Mouse (Mus musculus) lung, embryonic 14.5 days (tissue): ENCODE data around the gene Fxyd4. TPM values are rescaled to one million over a fixed set of nuclear protein-coding genes. Genes with fewer than 3 reads are reported as not detected.
A peak's percentile ranks its signal among the peaks of the same experiment; 100 is the strongest.

Source experiments
- ATAC-seq: fragments of 200-750 bp; cut with Nextera tagmentation; 2 replicates; pipeline ENCODE4 v1.8.0; 2017; ENCODE audit warnings: mild to moderate bottlenecking, moderate TSS enrichment, moderate library complexity; ENCODE audit not compliant: insufficient read depth
- DNase-seq: peaks from one replicate; pipeline ENCODE4 v3.0.0-alpha.2; 2015
- H3K27ac ChIP-seq: fragments of 300-500 bp; sonication (generic); 2 replicates; pipeline ENCODE4 v1.5.1; 2014; ENCODE audit warnings: low read depth, mild to moderate bottlenecking, moderate library complexity
- H3K27me3 ChIP-seq: fragments of 300-500 bp; sonication (generic); 2 replicates; pipeline ENCODE4 v1.6.1; 2014; ENCODE audit warnings: low read length, control low read depth; ENCODE audit not compliant: insufficient read depth
- H3K36me3 ChIP-seq: fragments of 300-500 bp; sonication (generic); 2 replicates; pipeline ENCODE4 v1.6.1; 2014; ENCODE audit warnings: control low read depth; ENCODE audit not compliant: insufficient read depth
- H3K4me1 ChIP-seq: fragments of 300-500 bp; sonication (generic); 2 replicates; pipeline ENCODE4 v1.6.1; 2014; ENCODE audit warnings: antibody characterized with exemption, control low read depth; ENCODE audit not compliant: insufficient read depth
- H3K4me2 ChIP-seq: fragments of 300-500 bp; sonication (generic); 2 replicates; pipeline ENCODE4 v1.6.1; 2014; ENCODE audit warnings: mild to moderate bottlenecking
- H3K4me3 ChIP-seq: fragments of 300-500 bp; sonication (generic); 2 replicates; pipeline ENCODE4 v1.5.1; 2014; ENCODE audit warnings: low read depth, low read length
- H3K9ac ChIP-seq: fragments of 300-500 bp; sonication (generic); 2 replicates; pipeline ENCODE4 v1.6.1; 2014
- H3K9me3 ChIP-seq: fragments of 300-500 bp; sonication (generic); 2 replicates; pipeline ENCODE4 v1.6.1; 2016; ENCODE audit warnings: low read depth, low read length, control low read depth
- CTCF ChIP-seq: IDR thresholded peaks from 2 replicates; pipeline ENCODE4 v1.5.1; 2016; ENCODE audit warnings: antibody characterized with exemption, low read depth
- WGBS: fragments of 180-500 bp; shearing (Covaris S2); extraction: QIAGEN DNeasy Blood & Tissue Kit; methylation state at CpG from one replicate; pipeline ENCODE4 v1.1.7; 2014; 5-methylcytosine and 5-hydroxymethylcytosine counted together
- polyA plus RNA-seq: library from polyadenylated mRNA; unstranded; fragments of >200 nt; fragmentation: Nextera tagmentation; extraction: Ambion mirVana; gene quantifications from 2 replicates; pipeline ENCODE4 v1.2.1, GENCODE M21; 2014

Gene Fxyd4
- polyA plus RNA-seq, 1 experiment from 2014 or later: 3.9 TPM

GRCm38 (mm10) chr6:117929945-117930655 is 7.4 kb downstream of the Fxyd4 start:
- H3K27ac ChIP-seq: no peak overlapping the region
- H3K36me3 ChIP-seq: peaks cover 48% of the 10 kb centered on the region
- no peak for DNase-seq
- no peaks in the 10 kb centered on the region for H3K27me3 ChIP-seq
- no peak overlapping the region for H3K4me2 ChIP-seq
- no peak overlapping the region for H3K9ac ChIP-seq
- WGBS: 86% methylated on average over 3 of the region's 3 CpGs
- no peak for TF ChIP-seq CTCF
- ATAC-seq: no peak
- no peak overlapping the region for H3K4me3 ChIP-seq
- no peaks in the 10 kb centered on the region for H3K4me1 ChIP-seq
- H3K9me3 ChIP-seq: no peaks in the 10 kb centered on the region

- Histone ChIP-seq H3K4me3 (no peak overlapping the region), H3K27me3 (no peaks in the 10 kb centered on the region), H3K36me3 (peaks cover 48% of the 10 kb centered on the region), H3K27ac (no peak overlapping the region), H3K9ac (no peak overlapping the region), H3K9me3 (no peaks in the 10 kb centered on the region), H3K4me1 (no peaks in the 10 kb centered on the region), H3K4me2 (no peak overlapping the region)
- TF ChIP-seq CTCF: no peak
- DNase-seq: no peak
- no peak for ATAC-seq
- 81% methylated on average over 5 of the region's 5 CpGs for WGBS
These were observed 8.7 kb downstream of the Fxyd4 start for GRCm38 (mm10) chr6:117928746-117929145.

- DNase-seq: no peak
- H3K9me3 ChIP-seq: no peaks in the 10 kb centered on the region
- no peak for TF ChIP-seq CTCF
- 80% methylated on average over 7 of the region's 7 CpGs for WGBS
- H3K9ac ChIP-seq: no peak overlapping the region
- no peak overlapping the region for H3K4me2 ChIP-seq
- no peaks in the 10 kb centered on the region for H3K4me1 ChIP-seq
- no peak overlapping the region for H3K4me3 ChIP-seq
- H3K27me3 ChIP-seq: no peaks in the 10 kb centered on the region
- H3K27ac ChIP-seq: no peak overlapping the region
- no peak for ATAC-seq
- peaks cover 55% of the 10 kb centered on the region for H3K36me3 ChIP-seq
These were observed 9.5 kb downstream of the Fxyd4 start for GRCm38 (mm10) chr6:117927955-117928354.

GRCm38 (mm10) chr6:117926871-117927491 is 10.5 kb downstream of the Fxyd4 start:
- DNase-seq: no peak
- H3K9ac ChIP-seq: no peak overlapping the region
- no peak for TF ChIP-seq CTCF
- no peak overlapping the region for H3K27ac ChIP-seq
- no peak overlapping the region for H3K4me2 ChIP-seq
- H3K27me3 ChIP-seq: no peaks in the 10 kb centered on the region
- peaks cover 64% of the 10 kb centered on the region for H3K36me3 ChIP-seq
- ATAC-seq: no peak
- H3K4me1 ChIP-seq: no peaks in the 10 kb centered on the region
- no peaks in the 10 kb centered on the region for H3K9me3 ChIP-seq
- WGBS: 72% methylated on average over 4 of the region's 4 CpGs
- no peak overlapping the region for H3K4me3 ChIP-seq

- DNase-seq: no peak
- Histone ChIP-seq H3K27me3 (no peaks in the 10 kb centered on the region), H3K9ac (no peak overlapping the region), H3K9me3 (no peaks in the 10 kb centered on the region), H3K4me1 (peaks cover 3% of the 10 kb centered on the region; the same call in 1 of the 2 replicates), H3K4me3 (no peak overlapping the region), H3K27ac (no peak overlapping the region), H3K36me3 (peaks cover 59% of the 10 kb centered on the region), H3K4me2 (no peak overlapping the region)
- no peak for TF ChIP-seq CTCF
- ATAC-seq: no peak
- WGBS: 88% methylated on average over 3 of the region's 3 CpGs
These were observed 15.5 kb downstream of the Fxyd4 start for GRCm38 (mm10) chr6:117922041-117922440.

- no peaks in the 10 kb centered on the region for H3K27me3 ChIP-seq
- peaks cover 48% of the 10 kb centered on the region for H3K36me3 ChIP-seq
- no peak for ATAC-seq
- TF ChIP-seq CTCF: peak; percentile 81
- peaks cover 6% of the 10 kb centered on the region; the same call in 1 of the 2 replicates for H3K4me1 ChIP-seq
- no peak overlapping the region for H3K27ac ChIP-seq
- H3K4me2 ChIP-seq: no peak overlapping the region; the same call in 1 of the 2 replicates
- peak; percentile 68 for DNase-seq
- H3K4me3 ChIP-seq: no peak overlapping the region
- no peaks in the 10 kb centered on the region for H3K9me3 ChIP-seq
- no peak overlapping the region for H3K9ac ChIP-seq
- 56% methylated on average over 3 of the region's 3 CpGs for WGBS
These were observed 16.5 kb downstream of the Fxyd4 start for GRCm38 (mm10) chr6:117920659-117921640.
